Mouse (Mus musculus) limb, embryonic 14.5 days (tissue): Measurements from ENCODE around the gene Edc4. TPM values are rescaled to one million over a fixed set of nuclear protein-coding genes. Genes with fewer than 3 reads are reported as not detected.

ENCODE experiments used
- ATAC-seq: fragments of 200-750 bp; cut with Nextera tagmentation; 2 replicates; pipeline ENCODE4 v1.8.0; 2017; ENCODE audit warnings: low read depth, moderate number of reproducible peaks, moderate TSS enrichment; ENCODE audit not compliant: low FRiP score
- DNase-seq: peaks from one replicate; pipeline ENCODE4 v3.0.0-alpha.2; 2015; ENCODE audit warnings: low spot score
- H3K27ac ChIP-seq: fragments of 300-500 bp; sonication (generic); replicated peaks from 2 replicates; pipeline ENCODE4 v1.5.1; 2014; ENCODE audit warnings: low read depth, mild to moderate bottlenecking, low read length, moderate library complexity, mixed read lengths
- H3K27me3 ChIP-seq: fragments of 300-500 bp; sonication (generic); 2 replicates; pipeline ENCODE4 v1.6.1; 2014; ENCODE audit warnings: low read length, mixed read lengths; ENCODE audit not compliant: control insufficient read depth, insufficient read depth
- H3K36me3 ChIP-seq: fragments of 300-500 bp; sonication (generic); 2 replicates; pipeline ENCODE4 v1.6.1; 2014; ENCODE audit warnings: mild to moderate bottlenecking, low read length, moderate library complexity, mixed read lengths; ENCODE audit not compliant: control insufficient read depth, insufficient read depth
- H3K4me1 ChIP-seq: fragments of 300-500 bp; sonication (generic); 2 replicates; pipeline ENCODE4 v1.6.1; 2014; ENCODE audit warnings: antibody characterized with exemption, low read length, mixed read lengths; ENCODE audit not compliant: control insufficient read depth, insufficient read depth
- H3K4me2 ChIP-seq: fragments of 300-500 bp; sonication (generic); replicated peaks from 2 replicates; pipeline ENCODE4 v1.6.1; 2014; ENCODE audit warnings: low read depth, mild to moderate bottlenecking, low read length, moderate library complexity; ENCODE audit not compliant: severe bottlenecking
- H3K4me3 ChIP-seq: fragments of 300-500 bp; sonication (generic); replicated peaks from 2 replicates; pipeline ENCODE4 v1.5.1; 2014; ENCODE audit warnings: low read length
- H3K9ac ChIP-seq: fragments of 300-500 bp; sonication (generic); 2 replicates; pipeline ENCODE4 v1.6.1; 2014; ENCODE audit warnings: mild to moderate bottlenecking, low read depth, low read length, moderate library complexity; ENCODE audit not compliant: severe bottlenecking
- H3K9me3 ChIP-seq: fragments of 300-500 bp; sonication (generic); 2 replicates; pipeline ENCODE4 v1.6.1; 2016; ENCODE audit warnings: low read length; ENCODE audit not compliant: control insufficient read depth
- POLR2A ChIP-seq: fragments of 200-500 bp; IDR thresholded peaks from 2 replicates; pipeline ENCODE4 v1.8.0; 2012; ENCODE audit warnings: inconsistent platforms, mild to moderate bottlenecking, moderate library complexity, borderline replicate concordance; ENCODE audit not compliant: insufficient read depth, insufficient read length; ENCODE audit errors: extremely low read depth
- WGBS: fragments of 180-500 bp; shearing (Covaris S2); extraction: QIAGEN DNeasy Blood & Tissue Kit; methylation state at CpG from one replicate; pipeline ENCODE4 v1.1.7; 2014; 5-methylcytosine and 5-hydroxymethylcytosine counted together
- polyA plus RNA-seq, 2 experiments: library from polyadenylated mRNA; depleted of rRNA in 1 of 2; stranded (reverse) in 1 of 2; unstranded in 1 of 2; fragments of >200 nt; fragmentation: Nextera tagmentation in 1 of 2; extraction: Ambion mirVana in 1 of 2; gene quantifications; 2 replicates each; pipeline versions ENCODE4 v1.2.1 to v1.2.3; 2012 to 2014

The Edc4 gene
- polyA plus RNA-seq, 2 experiments = 39.6 to 91.8 TPM

DNA sequence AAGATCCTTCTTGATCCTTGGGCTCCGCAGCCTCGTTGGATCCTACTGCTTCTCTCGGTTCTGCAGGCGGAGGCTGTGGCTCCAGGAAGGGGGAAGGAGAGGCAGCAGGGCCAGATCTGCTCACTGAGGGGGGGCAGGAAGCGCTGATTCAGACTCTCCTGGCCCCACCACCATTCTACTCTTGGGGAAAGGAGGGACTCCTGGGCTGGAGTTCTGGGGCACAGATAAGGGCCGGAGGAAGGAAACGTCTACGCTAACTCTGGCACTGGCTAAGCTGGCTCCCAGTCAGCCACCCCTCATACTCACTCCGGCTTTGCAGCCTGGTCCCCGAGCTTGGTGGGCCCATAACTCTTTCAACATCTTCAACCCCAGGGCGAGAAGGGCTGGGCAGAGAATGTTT lies 34.0 kb upstream of the Edc4 start:
- Histone ChIP-seq H3K9me3 (no peaks in the 10 kb centered on the region), H3K4me3 (no peak overlapping the region), H3K4me2 (no peak overlapping the region), H3K9ac (no peak overlapping the region), H3K36me3 (peaks cover 60% of the 10 kb centered on the region), H3K27me3 (no peaks in the 10 kb centered on the region), H3K27ac (no peak overlapping the region), H3K4me1 (peaks cover 6% of the 10 kb centered on the region; the same call in 1 of the 2 replicates)
- ATAC-seq = no peak
- no peak for TF ChIP-seq POLR2A
- DNase-seq = no peak
- WGBS = 86% methylated on average over 10 of the region's 11 CpGs

DNA sequence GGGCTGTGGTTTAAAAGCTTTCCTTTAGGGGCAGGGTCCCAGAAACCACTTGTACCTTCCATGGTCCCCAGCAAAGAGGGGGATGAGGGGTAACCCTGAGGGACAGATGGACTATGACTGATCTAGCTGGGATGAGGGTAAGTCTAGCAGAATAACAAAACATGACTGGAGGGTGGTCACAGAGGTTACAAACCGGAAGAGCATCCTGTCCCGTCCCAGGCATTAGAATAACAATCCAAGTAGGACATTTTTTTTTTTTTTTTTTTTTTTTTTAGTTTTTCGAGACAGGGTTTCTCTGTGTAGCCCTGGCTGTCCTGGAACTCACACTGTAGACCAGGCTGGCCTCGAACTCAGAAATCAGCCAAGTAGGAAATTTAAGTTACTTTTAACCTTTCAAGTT lies 30.7 kb upstream of the Edc4 start:
- Histone ChIP-seq H3K4me2 (no peak overlapping the region), H3K4me3 (no peak overlapping the region), H3K27me3 (no peaks in the 10 kb centered on the region), H3K36me3 (peaks cover 42% of the 10 kb centered on the region), H3K4me1 (peaks cover 6% of the 10 kb centered on the region; the same call in 1 of the 2 replicates), H3K9me3 (no peaks in the 10 kb centered on the region), H3K27ac (no peak overlapping the region), H3K9ac (no peak overlapping the region)
- ATAC-seq (no peak), DNase-seq (no peak)
- TF ChIP-seq POLR2A = no peak
- WGBS = 88% methylated on average over 4 of the region's 4 CpGs

- no peaks in the 10 kb centered on the region for H3K27me3 ChIP-seq
- no peak for ATAC-seq
- no peaks in the 10 kb centered on the region for H3K9me3 ChIP-seq
- DNase-seq = no peak
- peaks cover 36% of the 10 kb centered on the region for H3K36me3 ChIP-seq
- H3K4me2 ChIP-seq = peak overlapping the region; percentile 33
- H3K27ac ChIP-seq = no peak overlapping the region
- no peak for TF ChIP-seq POLR2A
- H3K4me3 ChIP-seq = no peak overlapping the region; the same call in 1 of the 2 replicates
- WGBS = 77% methylated on average over 7 of the region's 7 CpGs
- 0 out of 2 replicates have a peak overlapping the region, but pooled peaks have one; percentile 6 for H3K9ac ChIP-seq
- peaks cover 6% of the 10 kb centered on the region; the same call in 1 of the 2 replicates for H3K4me1 ChIP-seq
Observed at GRCm38 (mm10) chr8:105850611-105851010, 30.1 kb upstream of the Edc4 start.

DNA sequence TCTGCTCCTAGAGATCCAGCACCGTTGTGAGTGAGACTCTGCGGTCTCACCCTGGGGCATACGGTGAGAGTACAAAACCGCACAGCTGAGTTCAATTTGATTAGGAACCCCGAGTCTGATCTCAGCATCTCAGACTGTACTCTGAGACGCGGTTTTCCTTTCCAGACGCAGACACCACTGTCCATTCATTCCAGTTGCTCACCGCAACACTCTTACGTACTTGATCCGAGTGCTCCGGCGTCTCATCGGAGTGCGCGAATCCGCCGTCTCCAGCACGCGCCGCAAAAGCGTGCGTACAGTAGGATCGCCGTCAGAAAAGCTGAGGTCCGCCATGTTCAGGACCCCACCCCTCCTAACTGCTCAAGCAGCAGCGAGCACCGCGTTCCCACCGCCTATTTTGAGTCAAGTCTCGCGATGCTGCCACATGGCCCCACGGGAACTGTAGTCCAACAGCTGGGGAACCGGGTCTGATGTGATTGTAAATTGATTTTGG lies 29.0 kb upstream of the Edc4 start:
- peak; percentile 97 for DNase-seq

DNA sequence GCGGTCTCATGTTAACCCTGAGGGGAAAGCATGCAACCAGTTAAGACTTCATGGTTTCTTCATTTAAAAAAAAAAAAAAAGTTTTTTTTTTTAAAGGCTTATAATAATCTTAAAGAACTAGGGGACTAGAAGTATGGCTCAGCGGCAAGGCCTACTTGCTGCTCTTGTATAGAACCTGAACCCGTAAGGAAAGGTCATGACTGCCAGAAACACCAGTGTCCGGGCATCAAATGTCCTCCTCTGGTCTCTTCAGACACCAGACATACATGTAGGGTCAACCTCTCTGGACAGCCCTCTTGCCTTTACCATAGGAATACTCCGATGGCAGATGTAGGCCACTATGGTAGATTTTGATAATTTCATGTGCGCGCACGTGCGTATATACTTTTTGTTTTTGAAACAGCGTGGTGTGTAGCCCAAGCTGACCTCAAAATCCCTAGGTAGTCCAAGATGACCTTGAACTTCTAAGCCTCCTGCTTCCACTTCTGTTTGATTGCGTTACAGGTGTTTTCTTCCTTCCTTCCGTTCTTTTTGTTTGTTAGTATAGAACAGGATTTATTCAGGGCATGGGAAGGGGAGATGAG lies 28.4 kb upstream of the Edc4 start:
- no peaks in the 10 kb centered on the region for H3K9me3 ChIP-seq
- H3K9ac ChIP-seq = no peak overlapping the region
- no peaks in the 10 kb centered on the region for H3K27me3 ChIP-seq
- TF ChIP-seq POLR2A = no peak
- H3K4me2 ChIP-seq = no peak overlapping the region; the same call in 1 of the 2 replicates
- WGBS = 80% methylated on average over 12 of the region's 12 CpGs
- no peak for ATAC-seq
- H3K4me3 ChIP-seq = peak overlapping the region; percentile 70
- DNase-seq = no peak
- H3K27ac ChIP-seq = peak overlapping the region; percentile 66; the same call in 1 of the 2 replicates
- H3K36me3 ChIP-seq = peaks cover 20% of the 10 kb centered on the region
- peaks cover 19% of the 10 kb centered on the region for H3K4me1 ChIP-seq

More for the DNA sequence above, 29.0 kb upstream of the Edc4 start:
- peak overlapping the region; percentile 71 for H3K9ac ChIP-seq
- peak overlapping the region; percentile 70 for H3K4me3 ChIP-seq
- H3K27me3 ChIP-seq = no peaks in the 10 kb centered on the region
- H3K4me1 ChIP-seq = peaks cover 13% of the 10 kb centered on the region
- ATAC-seq = peak; percentile 85
- H3K27ac ChIP-seq = peak overlapping the region; percentile 66
- H3K9me3 ChIP-seq = no peaks in the 10 kb centered on the region
- WGBS = under 1% methylated on average over 34 of the region's 34 CpGs
- TF ChIP-seq POLR2A = peak; percentile 97; the same call in 1 of the 2 replicates
- peak overlapping the region; percentile 69 for H3K4me2 ChIP-seq
- peaks cover 26% of the 10 kb centered on the region for H3K36me3 ChIP-seq
